Mouse (Mus musculus) forebrain, embryonic 14.5 days (tissue): Measurements from ENCODE around the gene Ckap2l. TPM values are rescaled to one million over a fixed set of nuclear protein-coding genes. Genes with fewer than 3 reads are reported as not detected.

Experiments
- ATAC-seq: fragments of 200-750 bp; cut with Nextera tagmentation; 2 replicates; pipeline ENCODE4 v1.8.0; 2017; ENCODE audit warnings: mild to moderate bottlenecking, moderate library complexity
- DNase-seq: peaks from one replicate; pipeline ENCODE4 v3.0.0-alpha.2; 2015; ENCODE audit warnings: low spot score
- H3K27ac ChIP-seq: fragments of 300-500 bp; sonication (generic); 2 replicates; pipeline ENCODE4 v1.5.1; 2014; ENCODE audit warnings: low read depth, mild to moderate bottlenecking, control low read depth, low read length, moderate library complexity
- H3K27me3 ChIP-seq: fragments of 300-500 bp; sonication (generic); replicated peaks from 2 replicates; pipeline ENCODE4 v1.6.1; 2014; ENCODE audit warnings: low read length, control low read depth, mixed read lengths; ENCODE audit not compliant: control insufficient read depth, insufficient read depth
- H3K36me3 ChIP-seq: fragments of 300-500 bp; sonication (generic); 2 replicates; pipeline ENCODE4 v1.6.1; 2014; ENCODE audit warnings: low read length, control low read depth; ENCODE audit not compliant: control insufficient read depth, insufficient read depth
- H3K4me1 ChIP-seq: fragments of 300-500 bp; sonication (generic); 2 replicates; pipeline ENCODE4 v1.6.1; 2014; ENCODE audit warnings: antibody characterized with exemption, low read length, control low read depth; ENCODE audit not compliant: control insufficient read depth, insufficient read depth
- H3K4me2 ChIP-seq: fragments of 300-500 bp; sonication (generic); 2 replicates; pipeline ENCODE4 v1.6.1; 2014; ENCODE audit warnings: mild to moderate bottlenecking, control low read depth, low read length
- H3K4me3 ChIP-seq: fragments of 300-500 bp; sonication (generic); 2 replicates; pipeline ENCODE4 v1.5.1; 2014; ENCODE audit warnings: low read depth, low read length, control low read depth
- H3K9ac ChIP-seq: fragments of 300-500 bp; sonication (generic); 2 replicates; pipeline ENCODE4 v1.6.1; 2014; ENCODE audit warnings: mild to moderate bottlenecking, low read length, control low read depth, moderate library complexity
- H3K9me3 ChIP-seq: fragments of 300-500 bp; sonication (generic); replicated peaks from 2 replicates; pipeline ENCODE4 v1.6.1; 2016; ENCODE audit warnings: low read length, control low read depth, mixed read lengths; ENCODE audit not compliant: control insufficient read depth
- WGBS: fragments of 180-500 bp; shearing (Covaris S2); extraction: QIAGEN DNeasy Blood & Tissue Kit; methylation state at CpG from one replicate; pipeline ENCODE4 v1.1.7; 2014; 5-methylcytosine and 5-hydroxymethylcytosine counted together
- polyA plus RNA-seq: library from polyadenylated mRNA; unstranded; fragments of >200 nt; fragmentation: Nextera tagmentation; extraction: Ambion mirVana; gene quantifications from 2 replicates; pipeline ENCODE4 v1.2.1, GENCODE M21; 2014

Gene Ckap2l
- polyA plus RNA-seq, 1 experiment from 2014 or later, result 44.2 TPM

- peak; percentile 87 for ATAC-seq
- peak overlapping the region; percentile 8; the same call in 1 of the 2 replicates for H3K9ac ChIP-seq
- H3K4me1 ChIP-seq, result 0 out of 2 replicates have a peak, but pooled peaks cover 2% of the 10 kb centered on the region
- H3K4me2 ChIP-seq, result peak overlapping the region; percentile 29; the same call in 1 of the 2 replicates
- peak; percentile 94 for DNase-seq
- 33% methylated on average over 7 of the region's 7 CpGs for WGBS
- H3K27me3 ChIP-seq, result no peaks in the 10 kb centered on the region
- no peak overlapping the region for H3K4me3 ChIP-seq
- H3K36me3 ChIP-seq, result no peaks in the 10 kb centered on the region
- no peak overlapping the region for H3K27ac ChIP-seq
- H3K9me3 ChIP-seq, result no peaks in the 10 kb centered on the region
Measured at GRCm38 (mm10) chr2:129258475-129259211, 38.4 kb downstream of the Ckap2l start.

GRCm38 (mm10) chr2:129258056-129258455 lies 39.0 kb downstream of the Ckap2l start:
- DNase-seq (no peak), ATAC-seq (0 out of 2 replicates have a peak, but pooled peaks have one; percentile 3)
- Histone ChIP-seq H3K27ac (no peak overlapping the region), H3K9ac (no peak overlapping the region), H3K4me1 (0 out of 2 replicates have a peak, but pooled peaks cover 2% of the 10 kb centered on the region), H3K4me2 (no peak overlapping the region), H3K36me3 (no peaks in the 10 kb centered on the region), H3K4me3 (no peak overlapping the region), H3K9me3 (no peaks in the 10 kb centered on the region), H3K27me3 (no peaks in the 10 kb centered on the region)
- 88% methylated on average over 3 of the region's 3 CpGs for WGBS

GRCm38 (mm10) chr2:129256006-129256405 lies 41.0 kb downstream of the Ckap2l start:
- 75% methylated on average over 4 of the region's 4 CpGs for WGBS
- H3K27ac ChIP-seq, result no peak overlapping the region
- DNase-seq, result no peak

GRCm38 (mm10) chr2:129254076-129254475 lies 42.9 kb downstream of the Ckap2l start:
- Histone ChIP-seq H3K27ac (no peak overlapping the region), H3K4me1 (0 out of 2 replicates have a peak, but pooled peaks cover 2% of the 10 kb centered on the region), H3K9me3 (no peaks in the 10 kb centered on the region), H3K4me3 (no peak overlapping the region), H3K9ac (no peak overlapping the region), H3K27me3 (no peaks in the 10 kb centered on the region), H3K36me3 (no peaks in the 10 kb centered on the region), H3K4me2 (no peak overlapping the region)
- DNase-seq (no peak), ATAC-seq (no peak)
- WGBS, result 81% methylated on average over 2 of the region's 2 CpGs

More at GRCm38 (mm10) chr2:129256006-129256405, 41.0 kb downstream of the Ckap2l start:
- Histone ChIP-seq H3K9me3 (no peaks in the 10 kb centered on the region), H3K27me3 (no peaks in the 10 kb centered on the region), H3K4me2 (no peak overlapping the region), H3K4me3 (no peak overlapping the region), H3K9ac (no peak overlapping the region), H3K36me3 (no peaks in the 10 kb centered on the region), H3K4me1 (0 out of 2 replicates have a peak, but pooled peaks cover 2% of the 10 kb centered on the region)
- no peak for ATAC-seq

- 85% methylated on average over 2 of the region's 2 CpGs for WGBS
- Histone ChIP-seq H3K4me1 (0 out of 2 replicates have a peak, but pooled peaks cover 2% of the 10 kb centered on the region), H3K9me3 (no peaks in the 10 kb centered on the region), H3K36me3 (no peaks in the 10 kb centered on the region), H3K4me3 (no peak overlapping the region), H3K4me2 (no peak overlapping the region), H3K27me3 (no peaks in the 10 kb centered on the region), H3K27ac (no peak overlapping the region), H3K9ac (no peak overlapping the region)
- ATAC-seq (no peak), DNase-seq (no peak)
Measured at GRCm38 (mm10) chr2:129253631-129253970, 43.4 kb downstream of the Ckap2l start.

- Histone ChIP-seq H3K36me3 (no peaks in the 10 kb centered on the region), H3K4me2 (no peak overlapping the region), H3K4me1 (no peaks in the 10 kb centered on the region), H3K9me3 (no peaks in the 10 kb centered on the region), H3K9ac (no peak overlapping the region), H3K27ac (no peak overlapping the region), H3K4me3 (no peak overlapping the region), H3K27me3 (no peaks in the 10 kb centered on the region)
- 89% methylated on average over 14 of the region's 19 CpGs for WGBS
- DNase-seq, result no peak
- ATAC-seq, result no peak
Measured at GRCm38 (mm10) chr2:129252836-129253630, 44.0 kb downstream of the Ckap2l start.

- 74% methylated on average over 1 of the region's 1 CpGs for WGBS
Measured at GRCm38 (mm10) chr2:129249321-129249720, 47.7 kb downstream of the Ckap2l start.

GRCm38 (mm10) chr2:129247707-129248121 lies 49.3 kb downstream of the Ckap2l start:
- no peak overlapping the region for H3K4me2 ChIP-seq
- no peak overlapping the region for H3K4me3 ChIP-seq
- no peak overlapping the region for H3K27ac ChIP-seq
- ATAC-seq, result no peak
- no peaks in the 10 kb centered on the region for H3K27me3 ChIP-seq
- no peaks in the 10 kb centered on the region for H3K9me3 ChIP-seq
- no peaks in the 10 kb centered on the region for H3K36me3 ChIP-seq
- H3K4me1 ChIP-seq, result no peaks in the 10 kb centered on the region
- 90% methylated on average over 7 of the region's 7 CpGs for WGBS
- no peak overlapping the region for H3K9ac ChIP-seq
- DNase-seq, result no peak

More at GRCm38 (mm10) chr2:129249321-129249720, 47.7 kb downstream of the Ckap2l start:
- no peaks in the 10 kb centered on the region for H3K9me3 ChIP-seq
- ATAC-seq (no peak), DNase-seq (no peak)
- H3K4me3 ChIP-seq, result no peak overlapping the region
- H3K9ac ChIP-seq, result no peak overlapping the region
- no peak overlapping the region for H3K27ac ChIP-seq
- no peaks in the 10 kb centered on the region for H3K36me3 ChIP-seq
- no peak overlapping the region for H3K4me2 ChIP-seq
- no peaks in the 10 kb centered on the region for H3K4me1 ChIP-seq
- no peaks in the 10 kb centered on the region for H3K27me3 ChIP-seq
